Mouse (Mus musculus) thymus, postnatal 0 days (tissue): ENCODE data around the gene Dld. TPM values are rescaled to one million over a fixed set of nuclear protein-coding genes. Genes with fewer than 3 reads are reported as not detected.
A peak's percentile ranks its signal among the peaks of the same experiment; 100 is the strongest.

ENCODE experiments used
- DNase-seq: peaks from one replicate; pipeline ENCODE4 v3.0.0-alpha.2; 2015; ENCODE audit warnings: low spot score
- polyA plus RNA-seq: library from polyadenylated mRNA; unstranded; fragments of >200 nt; fragmentation: Nextera tagmentation; extraction: Ambion mirVana; gene quantifications from 2 replicates; pipeline ENCODE4 v1.2.1, GENCODE M21; 2015

The Dld gene
- 115 and 117 TPM in 2 replicates for polyA plus RNA-seq

GRCm38 (mm10) chr12:31350944-31351928, at the start of gene Dld:
TSS of gene Dld (minus strand) at chr12:31351453.
- DNase-seq, result peak; percentile 97

GRCm38 (mm10) chr12:31400821-31401220, 49.6 kb upstream of the Dld start:
- DNase-seq, result no peak

- DNase-seq, result no peak
Measured at GRCm38 (mm10) chr12:31397709-31398108, 46.5 kb upstream of the Dld start.

- DNase-seq, result no peak
Measured at GRCm38 (mm10) chr12:31395895-31396294, 44.6 kb upstream of the Dld start.

GRCm38 (mm10) chr12:31391696-31392095, 40.4 kb upstream of the Dld start:
- no peak for DNase-seq

GRCm38 (mm10) chr12:31390571-31390970, 39.3 kb upstream of the Dld start, which contains the start of gene Slc26a3:
TSS of gene Slc26a3 (plus strand) at chr12:31390871.
- no peak for DNase-seq

- DNase-seq, result no peak
Measured at GRCm38 (mm10) chr12:31387303-31387702, 36.0 kb upstream of the Dld start.

GRCm38 (mm10) chr12:31382451-31382850, 31.2 kb upstream of the Dld start:
- DNase-seq, result no peak

- no peak for DNase-seq
Measured at GRCm38 (mm10) chr12:31380878-31381277, 29.6 kb upstream of the Dld start.

GRCm38 (mm10) chr12:31377241-31377640, 26.0 kb upstream of the Dld start:
- DNase-seq, result no peak

GRCm38 (mm10) chr12:31376326-31376950, 25.2 kb upstream of the Dld start:
- DNase-seq, result no peak

GRCm38 (mm10) chr12:31375283-31375615, 24.0 kb upstream of the Dld start:
- no peak for DNase-seq

- DNase-seq, result peak; percentile 60
Measured at GRCm38 (mm10) chr12:31374603-31375282, 23.5 kb upstream of the Dld start.

- no peak for DNase-seq
Measured at GRCm38 (mm10) chr12:31369656-31370055, 18.4 kb upstream of the Dld start.

- no peak for DNase-seq
Measured at GRCm38 (mm10) chr12:31369118-31369517, 17.9 kb upstream of the Dld start.

- DNase-seq, result no peak
Measured at GRCm38 (mm10) chr12:31367721-31368120, 16.5 kb upstream of the Dld start.

- DNase-seq, result no peak
Measured at GRCm38 (mm10) chr12:31366428-31366827, 15.2 kb upstream of the Dld start.

GRCm38 (mm10) chr12:31350191-31350943, 886 bp downstream of the Dld start:
- peak; percentile 12 for DNase-seq

- DNase-seq, result no peak
Measured at GRCm38 (mm10) chr12:31333261-31333660, 18.0 kb downstream of the Dld start.

GRCm38 (mm10) chr12:31327139-31327538, 24.1 kb downstream of the Dld start:
- no peak for DNase-seq

- DNase-seq, result no peak
Measured at GRCm38 (mm10) chr12:31323136-31323695, 28.0 kb downstream of the Dld start.
